Mouse (Mus musculus): Measurements from ENCODE around the gene Pwwp2b. TPM values are rescaled to one million over a fixed set of nuclear protein-coding genes. Genes with fewer than 3 reads are reported as not detected.

Pwwp2b gene
- polyA plus RNA-seq, 1 experiment from 2014 or later: 10.6 TPM

GRCm38 (mm10) chr7:139271871-139272270 lies 23.6 kb downstream of the Pwwp2b start:
- no peaks in the 10 kb centered on the region for H3K9me3 ChIP-seq (ENCODE audit: low read length)
- WGBS: 71% methylated on average over 5 of the region's 5 CpGs
- peaks cover 18% of the 10 kb centered on the region for H3K4me1 ChIP-seq (ENCODE audit: insufficient read depth, low read length)
- H3K27me3 ChIP-seq (ENCODE audit: insufficient read depth, low read length): no peaks in the 10 kb centered on the region
- H3K4me3 ChIP-seq (ENCODE audit: low read length): no peak overlapping the region
- no peak overlapping the region; the same call in 1 of the 2 replicates for H3K27ac ChIP-seq (ENCODE audit: low read length)
- no peak overlapping the region for H3K4me2 ChIP-seq (replicated peaks; ENCODE audit: low read depth, low read length)
- H3K36me3 ChIP-seq (ENCODE audit: insufficient read depth, low read length): no peaks in the 10 kb centered on the region
- no peak for ATAC-seq (ENCODE audit: low FRiP score, low TSS enrichment)
- H3K9ac ChIP-seq (replicated peaks; ENCODE audit: low read length): no peak overlapping the region

- WGBS: 33% methylated on average over 1 of the region's 1 CpGs
- 0 out of 2 replicates have a peak overlapping the region, but pooled peaks have one; percentile 14 for H3K9ac ChIP-seq (replicated peaks; ENCODE audit: low read length)
- peak; percentile 46; the same call in 1 of the 2 replicates for ATAC-seq (ENCODE audit: low FRiP score, low TSS enrichment)
Measured at GRCm38 (mm10) chr7:139272639-139273396, 24.5 kb downstream of the Pwwp2b start.

GRCm38 (mm10) chr7:139273397-139273719 lies 25.1 kb downstream of the Pwwp2b start:
- Histone ChIP-seq H3K4me2 (replicated peaks; ENCODE audit: low read depth, low read length) (no peak overlapping the region), H3K4me1 (ENCODE audit: insufficient read depth, low read length) (peaks cover 18% of the 10 kb centered on the region), H3K27ac (ENCODE audit: low read length) (peak overlapping the region; percentile 71), H3K4me3 (ENCODE audit: low read length) (no peak overlapping the region), H3K9ac (replicated peaks; ENCODE audit: low read length) (no peak overlapping the region; the same call in 1 of the 2 replicates), H3K9me3 (ENCODE audit: low read length) (no peaks in the 10 kb centered on the region), H3K36me3 (ENCODE audit: insufficient read depth, low read length) (no peaks in the 10 kb centered on the region), H3K27me3 (ENCODE audit: insufficient read depth, low read length) (no peaks in the 10 kb centered on the region)
- WGBS: 4% methylated on average over 2 of the region's 2 CpGs
- peak; percentile 82 for ATAC-seq (ENCODE audit: low FRiP score, low TSS enrichment)

More at GRCm38 (mm10) chr7:139272639-139273396, 24.5 kb downstream of the Pwwp2b start:
- Histone ChIP-seq H3K27ac (ENCODE audit: low read length) (peak overlapping the region; percentile 61), H3K9me3 (ENCODE audit: low read length) (no peaks in the 10 kb centered on the region), H3K27me3 (ENCODE audit: insufficient read depth, low read length) (no peaks in the 10 kb centered on the region), H3K4me3 (ENCODE audit: low read length) (no peak overlapping the region), H3K4me1 (ENCODE audit: insufficient read depth, low read length) (peaks cover 18% of the 10 kb centered on the region), H3K36me3 (ENCODE audit: insufficient read depth, low read length) (no peaks in the 10 kb centered on the region), H3K4me2 (replicated peaks; ENCODE audit: low read depth, low read length) (no peak overlapping the region)

GRCm38 (mm10) chr7:139275586-139275985 lies 27.3 kb downstream of the Pwwp2b start:
- H3K9ac ChIP-seq (replicated peaks; ENCODE audit: low read length): no peak overlapping the region
- 53% methylated on average over 10 of the region's 10 CpGs for WGBS
- H3K27me3 ChIP-seq (ENCODE audit: insufficient read depth, low read length): no peaks in the 10 kb centered on the region
- no peaks in the 10 kb centered on the region for H3K36me3 ChIP-seq (ENCODE audit: insufficient read depth, low read length)
- no peak overlapping the region for H3K27ac ChIP-seq (ENCODE audit: low read length)
- no peak for ATAC-seq (ENCODE audit: low FRiP score, low TSS enrichment)
- H3K9me3 ChIP-seq (ENCODE audit: low read length): no peaks in the 10 kb centered on the region
- no peak overlapping the region for H3K4me3 ChIP-seq (ENCODE audit: low read length)
- H3K4me1 ChIP-seq (ENCODE audit: insufficient read depth, low read length): peaks cover 22% of the 10 kb centered on the region
- H3K4me2 ChIP-seq (replicated peaks; ENCODE audit: low read depth, low read length): no peak overlapping the region

- Histone ChIP-seq H3K36me3 (ENCODE audit: insufficient read depth, low read length) (no peaks in the 10 kb centered on the region), H3K9ac (replicated peaks; ENCODE audit: low read length) (no peak overlapping the region), H3K9me3 (ENCODE audit: low read length) (no peaks in the 10 kb centered on the region), H3K27ac (ENCODE audit: low read length) (no peak overlapping the region), H3K4me3 (ENCODE audit: low read length) (no peak overlapping the region), H3K27me3 (ENCODE audit: insufficient read depth, low read length) (no peaks in the 10 kb centered on the region), H3K4me1 (ENCODE audit: insufficient read depth, low read length) (peaks cover 27% of the 10 kb centered on the region), H3K4me2 (replicated peaks; ENCODE audit: low read depth, low read length) (no peak overlapping the region)
- ATAC-seq (ENCODE audit: low FRiP score, low TSS enrichment): no peak
- WGBS: 74% methylated on average over 10 of the region's 10 CpGs
Measured at GRCm38 (mm10) chr7:139276150-139276549, 27.9 kb downstream of the Pwwp2b start.

GRCm38 (mm10) chr7:139277536-139277935 lies 29.3 kb downstream of the Pwwp2b start:
- 85% methylated on average over 7 of the region's 7 CpGs for WGBS
- no peak for ATAC-seq (ENCODE audit: low FRiP score, low TSS enrichment)

GRCm38 (mm10) chr7:139279571-139279970 lies 31.3 kb downstream of the Pwwp2b start:
- Histone ChIP-seq H3K27ac (ENCODE audit: low read length) (no peak overlapping the region), H3K4me1 (ENCODE audit: insufficient read depth, low read length) (0 out of 2 replicates have a peak, but pooled peaks cover 19% of the 10 kb centered on the region), H3K9ac (replicated peaks; ENCODE audit: low read length) (no peak overlapping the region; the same call in 1 of the 2 replicates), H3K27me3 (ENCODE audit: insufficient read depth, low read length) (no peaks in the 10 kb centered on the region), H3K4me2 (replicated peaks; ENCODE audit: low read depth, low read length) (no peak overlapping the region), H3K9me3 (ENCODE audit: low read length) (no peaks in the 10 kb centered on the region), H3K36me3 (ENCODE audit: insufficient read depth, low read length) (no peaks in the 10 kb centered on the region), H3K4me3 (ENCODE audit: low read length) (no peak overlapping the region)
- 84% methylated on average over 5 of the region's 5 CpGs for WGBS
- ATAC-seq (ENCODE audit: low FRiP score, low TSS enrichment): no peak

More at GRCm38 (mm10) chr7:139277536-139277935, 29.3 kb downstream of the Pwwp2b start:
- no peak overlapping the region for H3K4me3 ChIP-seq (ENCODE audit: low read length)
- H3K9me3 ChIP-seq (ENCODE audit: low read length): no peaks in the 10 kb centered on the region
- peaks cover 26% of the 10 kb centered on the region for H3K4me1 ChIP-seq (ENCODE audit: insufficient read depth, low read length)
- H3K9ac ChIP-seq (replicated peaks; ENCODE audit: low read length): no peak overlapping the region
- no peaks in the 10 kb centered on the region for H3K36me3 ChIP-seq (ENCODE audit: insufficient read depth, low read length)
- H3K27ac ChIP-seq (ENCODE audit: low read length): no peak overlapping the region
- H3K4me2 ChIP-seq (replicated peaks; ENCODE audit: low read depth, low read length): no peak overlapping the region
- no peaks in the 10 kb centered on the region for H3K27me3 ChIP-seq (ENCODE audit: insufficient read depth, low read length)

GRCm38 (mm10) chr7:139280044-139280443 lies 31.8 kb downstream of the Pwwp2b start:
- no peak for ATAC-seq (ENCODE audit: low FRiP score, low TSS enrichment)
- H3K9ac ChIP-seq (replicated peaks; ENCODE audit: low read length): no peak overlapping the region
- H3K27ac ChIP-seq (ENCODE audit: low read length): no peak overlapping the region
- H3K36me3 ChIP-seq (ENCODE audit: insufficient read depth, low read length): no peaks in the 10 kb centered on the region
- no peaks in the 10 kb centered on the region for H3K27me3 ChIP-seq (ENCODE audit: insufficient read depth, low read length)
- H3K9me3 ChIP-seq (ENCODE audit: low read length): no peaks in the 10 kb centered on the region
- no peak overlapping the region for H3K4me3 ChIP-seq (ENCODE audit: low read length)
- H3K4me2 ChIP-seq (replicated peaks; ENCODE audit: low read depth, low read length): no peak overlapping the region
- WGBS: 52% methylated on average over 1 of the region's 1 CpGs
- 0 out of 2 replicates have a peak, but pooled peaks cover 20% of the 10 kb centered on the region for H3K4me1 ChIP-seq (ENCODE audit: insufficient read depth, low read length)

- Histone ChIP-seq H3K27ac (ENCODE audit: low read length) (peak overlapping the region; percentile 33; the same call in 1 of the 2 replicates), H3K4me2 (replicated peaks; ENCODE audit: low read depth, low read length) (no peak overlapping the region), H3K27me3 (ENCODE audit: insufficient read depth, low read length) (no peaks in the 10 kb centered on the region), H3K36me3 (ENCODE audit: insufficient read depth, low read length) (no peaks in the 10 kb centered on the region), H3K4me3 (ENCODE audit: low read length) (no peak overlapping the region), H3K9me3 (ENCODE audit: low read length) (no peaks in the 10 kb centered on the region), H3K9ac (replicated peaks; ENCODE audit: low read length) (0 out of 2 replicates have a peak overlapping the region, but pooled peaks have one; percentile 12), H3K4me1 (ENCODE audit: insufficient read depth, low read length) (peaks cover 27% of the 10 kb centered on the region; the same call in 1 of the 2 replicates)
- ATAC-seq (ENCODE audit: low FRiP score, low TSS enrichment): no peak
- 31% methylated on average over 2 of the region's 2 CpGs for WGBS
Measured at GRCm38 (mm10) chr7:139281195-139281594, 32.9 kb downstream of the Pwwp2b start.

GRCm38 (mm10) chr7:139282037-139282436 lies 33.8 kb downstream of the Pwwp2b start:
- no peaks in the 10 kb centered on the region for H3K9me3 ChIP-seq (ENCODE audit: low read length)
- ATAC-seq (ENCODE audit: low FRiP score, low TSS enrichment): no peak
- H3K4me2 ChIP-seq (replicated peaks; ENCODE audit: low read depth, low read length): no peak overlapping the region
- no peak overlapping the region for H3K27ac ChIP-seq (ENCODE audit: low read length)
- no peaks in the 10 kb centered on the region for H3K27me3 ChIP-seq (ENCODE audit: insufficient read depth, low read length)
- no peak overlapping the region for H3K4me3 ChIP-seq (ENCODE audit: low read length)
- peaks cover 27% of the 10 kb centered on the region; the same call in 1 of the 2 replicates for H3K4me1 ChIP-seq (ENCODE audit: insufficient read depth, low read length)
- H3K36me3 ChIP-seq (ENCODE audit: insufficient read depth, low read length): no peaks in the 10 kb centered on the region
- 79% methylated on average over 3 of the region's 3 CpGs for WGBS
- no peak overlapping the region for H3K9ac ChIP-seq (replicated peaks; ENCODE audit: low read length)

Data from kidney, embryonic 16.5 days (tissue).